Mouse (Mus musculus): ENCODE measurements around the gene Supt16.

Gene Supt16

GRCm38 (mm10) chr14:52197156-52197878 is at the start of gene Supt16:
Supt16 (minus strand) TSS chr14:52197416.
- DNase-seq (ENCODE audit: low spot score in 2 of 2), result peak; percentile 80 to 90

GRCm38 (mm10) chr14:52246129-52246528 is 48.9 kb upstream of the Supt16 start:
- DNase-seq (ENCODE audit: low spot score in 2 of 2), result no peak

GRCm38 (mm10) chr14:52244690-52245042 is 47.5 kb upstream of the Supt16 start:
- DNase-seq (ENCODE audit: low spot score in 2 of 2), result no peak

GRCm38 (mm10) chr14:52244041-52244689 is 46.9 kb upstream of the Supt16 start:
- peak; percentile 100 for DNase-seq (ENCODE audit: low spot score in 2 of 2)

GRCm38 (mm10) chr14:52236216-52236615 is 39.0 kb upstream of the Supt16 start:
- DNase-seq (ENCODE audit: low spot score in 2 of 2), result no peak

- no peak for DNase-seq (ENCODE audit: low spot score in 2 of 2)
These were observed 37.9 kb upstream of the Supt16 start for GRCm38 (mm10) chr14:52235165-52235564.

- DNase-seq (ENCODE audit: low spot score in 2 of 2), result no peak
These were observed 35.0 kb upstream of the Supt16 start for GRCm38 (mm10) chr14:52232249-52232648.

GRCm38 (mm10) chr14:52225972-52226371 is 28.8 kb upstream of the Supt16 start:
- DNase-seq (ENCODE audit: low spot score in 2 of 2), result no peak

- DNase-seq (ENCODE audit: low spot score in 2 of 2), result no peak
These were observed 20.0 kb upstream of the Supt16 start for GRCm38 (mm10) chr14:52217261-52217660.

- DNase-seq (ENCODE audit: low spot score in 2 of 2), result no peak
These were observed 2.2 kb upstream of the Supt16 start for GRCm38 (mm10) chr14:52199412-52199811.

- DNase-seq (ENCODE audit: low spot score in 2 of 2), result peak in 1 of 2 experiments; percentile 21
These were observed 925 bp upstream of the Supt16 start for GRCm38 (mm10) chr14:52198141-52198540.

GRCm38 (mm10) chr14:52196230-52197155 is 723 bp downstream of the Supt16 start:
- peak in 1 of 2 experiments; percentile 78 for DNase-seq (ENCODE audit: low spot score in 2 of 2)

- DNase-seq (ENCODE audit: low spot score in 2 of 2), result peak; percentile 80 to 87
These were observed 1.5 kb downstream of the Supt16 start for GRCm38 (mm10) chr14:52195691-52196090.

- DNase-seq (ENCODE audit: low spot score in 2 of 2), result peak; percentile 55 to 80
These were observed 6.4 kb downstream of the Supt16 start for GRCm38 (mm10) chr14:52190740-52191359.

- no peak for DNase-seq (ENCODE audit: low spot score in 2 of 2)
These were observed 7.7 kb downstream of the Supt16 start for GRCm38 (mm10) chr14:52189519-52189918.

GRCm38 (mm10) chr14:52188788-52189187 is 8.4 kb downstream of the Supt16 start:
- DNase-seq (ENCODE audit: low spot score in 2 of 2), result no peak

GRCm38 (mm10) chr14:52166571-52166970 is 30.6 kb downstream of the Supt16 start:
- DNase-seq (ENCODE audit: low spot score in 2 of 2), result no peak

- no peak for DNase-seq (ENCODE audit: low spot score in 2 of 2)
These were observed 36.3 kb downstream of the Supt16 start for GRCm38 (mm10) chr14:52160911-52161310.

GRCm38 (mm10) chr14:52155008-52155407 is 42.2 kb downstream of the Supt16 start:
- DNase-seq (ENCODE audit: low spot score in 2 of 2), result no peak

GRCm38 (mm10) chr14:52152613-52153012 is 44.6 kb downstream of the Supt16 start:
- no peak for DNase-seq (ENCODE audit: low spot score in 2 of 2)

GRCm38 (mm10) chr14:52152179-52152578 is 45.0 kb downstream of the Supt16 start:
- DNase-seq (ENCODE audit: low spot score in 2 of 2), result no peak

- DNase-seq (ENCODE audit: low spot score in 2 of 2), result no peak
These were observed 47.3 kb downstream of the Supt16 start for GRCm38 (mm10) chr14:52149888-52150287.

All from spleen, postnatal 4 days (tissue).